Mouse (Mus musculus): ENCODE measurements around the gene Gm10337. TPM values are rescaled to one million over a fixed set of nuclear protein-coding genes. Genes with fewer than 3 reads are reported as not detected.
A peak's percentile ranks its signal among the peaks of the same experiment; 100 is the strongest.

Gene Gm10337
- polyA plus RNA-seq, 1 experiment from 2014 or later: 6.4 TPM

DNA sequence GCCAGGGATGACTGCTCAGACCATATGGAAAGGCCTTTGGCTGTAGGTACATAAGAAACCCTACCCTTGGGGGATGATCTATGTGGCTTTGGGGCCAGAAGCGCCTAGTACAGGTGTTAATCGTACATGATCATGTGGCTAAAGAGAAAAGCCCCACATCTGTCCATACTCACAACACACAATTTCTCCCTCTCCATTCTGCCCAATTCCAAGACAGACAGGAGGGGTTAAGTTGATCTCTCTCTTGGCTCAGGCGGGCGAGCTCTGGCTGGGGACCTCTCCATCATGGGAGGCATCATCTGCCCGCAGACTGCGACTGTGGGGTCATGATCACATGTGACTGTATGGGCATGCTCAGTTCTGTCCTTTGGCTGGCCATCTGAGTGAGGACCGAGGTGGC is 30.4 kb downstream of the Gm10337 start:
- Histone ChIP-seq H3K9ac (replicated peaks) (no peak overlapping the region), H3K27me3 (replicated peaks) (no peaks in the 10 kb centered on the region), H3K9me3 (replicated peaks) (no peaks in the 10 kb centered on the region), H3K36me3 (peaks cover 68% of the 10 kb centered on the region), H3K27ac (replicated peaks) (no peak overlapping the region), H3K4me2 (no peak overlapping the region), H3K4me1 (no peaks in the 10 kb centered on the region), H3K4me3 (replicated peaks) (no peak overlapping the region)
- ATAC-seq (ENCODE audit: low FRiP score): no peak
- WGBS: 94% methylated on average over 7 of the region's 7 CpGs

- Histone ChIP-seq H3K27me3 (replicated peaks) (no peaks in the 10 kb centered on the region), H3K9ac (replicated peaks) (no peak overlapping the region), H3K27ac (replicated peaks) (no peak overlapping the region), H3K36me3 (peaks cover 52% of the 10 kb centered on the region), H3K4me1 (peaks cover 6% of the 10 kb centered on the region; the same call in 1 of the 2 replicates), H3K4me3 (replicated peaks) (no peak overlapping the region), H3K4me2 (no peak overlapping the region), H3K9me3 (replicated peaks) (no peaks in the 10 kb centered on the region)
- WGBS: 92% methylated on average over 4 of the region's 4 CpGs
- ATAC-seq (ENCODE audit: low FRiP score): no peak
Measured at GRCm38 (mm10) chr15:102544801-102545200, 41.3 kb downstream of the Gm10337 start.

GRCm38 (mm10) chr15:102546246-102546645 is 42.7 kb downstream of the Gm10337 start:
- Histone ChIP-seq H3K9ac (replicated peaks) (no peak overlapping the region), H3K27me3 (replicated peaks) (no peaks in the 10 kb centered on the region), H3K36me3 (peaks cover 44% of the 10 kb centered on the region), H3K4me3 (replicated peaks) (no peak overlapping the region), H3K4me2 (no peak overlapping the region), H3K9me3 (replicated peaks) (no peaks in the 10 kb centered on the region), H3K4me1 (peaks cover 6% of the 10 kb centered on the region; the same call in 1 of the 2 replicates), H3K27ac (replicated peaks) (no peak overlapping the region; the same call in 1 of the 2 replicates)
- 84% methylated on average over 3 of the region's 3 CpGs for WGBS
- ATAC-seq (ENCODE audit: low FRiP score): no peak

GRCm38 (mm10) chr15:102546677-102547427 is 43.3 kb downstream of the Gm10337 start:
- Histone ChIP-seq H3K9ac (replicated peaks) (no peak overlapping the region), H3K27ac (replicated peaks) (peak overlapping the region; percentile 58), H3K27me3 (replicated peaks) (no peaks in the 10 kb centered on the region), H3K36me3 (peaks cover 43% of the 10 kb centered on the region), H3K4me1 (peaks cover 6% of the 10 kb centered on the region; the same call in 1 of the 2 replicates), H3K9me3 (replicated peaks) (no peaks in the 10 kb centered on the region), H3K4me2 (no peak overlapping the region), H3K4me3 (replicated peaks) (no peak overlapping the region)
- ATAC-seq (ENCODE audit: low FRiP score): peak; percentile 59; the same call in 1 of the 2 replicates
- WGBS: 73% methylated on average over 3 of the region's 3 CpGs

DNA sequence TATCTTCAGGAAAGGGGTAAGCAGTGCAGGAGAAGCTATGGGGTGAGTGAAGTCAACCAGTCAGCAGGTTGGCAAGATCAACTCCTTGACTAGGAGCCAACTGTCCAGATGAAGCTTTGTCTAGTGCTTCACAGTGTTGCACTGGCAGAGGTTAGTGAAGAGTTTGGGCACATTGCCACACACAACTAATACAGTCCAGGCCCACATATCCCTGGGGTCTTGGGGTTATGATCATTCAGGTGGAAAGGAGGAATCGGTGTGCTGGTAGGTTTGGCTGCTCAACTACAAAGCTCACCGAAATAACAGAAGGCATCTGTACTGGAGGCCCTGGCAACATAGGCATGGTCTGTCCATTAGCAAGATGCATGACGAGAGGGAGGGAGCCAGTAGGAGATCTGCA is 44.0 kb downstream of the Gm10337 start:
- ATAC-seq (ENCODE audit: low FRiP score): no peak; the same call in 1 of the 2 replicates
- peak overlapping the region; percentile 58 for H3K27ac ChIP-seq (replicated peaks)
- peaks cover 43% of the 10 kb centered on the region for H3K36me3 ChIP-seq
- H3K27me3 ChIP-seq (replicated peaks): no peaks in the 10 kb centered on the region
- H3K9me3 ChIP-seq (replicated peaks): no peaks in the 10 kb centered on the region
- H3K4me1 ChIP-seq: peaks cover 6% of the 10 kb centered on the region; the same call in 1 of the 2 replicates
- whole genome bisulfite sequencing: 83% methylated on average over 3 of the region's 3 CpGs
- no peak overlapping the region for H3K4me2 ChIP-seq
- H3K4me3 ChIP-seq (replicated peaks): no peak overlapping the region
- no peak overlapping the region for H3K9ac ChIP-seq (replicated peaks)

DNA sequence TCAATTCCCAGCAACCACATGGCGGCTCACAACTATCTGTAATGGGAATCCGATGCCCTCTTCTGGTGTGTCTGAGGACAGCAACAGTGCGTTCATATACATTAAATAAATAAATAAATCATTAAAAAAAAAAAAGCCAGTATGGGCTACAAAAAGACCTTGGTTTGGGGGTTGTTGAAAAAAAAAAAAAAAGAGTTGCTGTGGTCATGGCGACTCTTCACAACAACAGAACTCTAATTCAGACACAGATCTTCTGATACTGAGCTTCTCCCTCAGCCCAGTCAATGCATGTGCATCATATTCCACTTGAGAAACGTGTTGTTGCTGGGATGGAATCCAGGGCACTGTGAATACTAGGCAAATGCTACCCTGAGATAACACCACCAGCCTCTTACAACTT is 49.1 kb downstream of the Gm10337 start:
- 98% methylated on average over 5 of the region's 5 CpGs for WGBS
- Histone ChIP-seq H3K4me3 (replicated peaks) (no peak overlapping the region), H3K9me3 (replicated peaks) (no peaks in the 10 kb centered on the region), H3K4me1 (no peaks in the 10 kb centered on the region), H3K9ac (replicated peaks) (no peak overlapping the region), H3K27me3 (replicated peaks) (no peaks in the 10 kb centered on the region), H3K4me2 (no peak overlapping the region), H3K36me3 (peaks cover 44% of the 10 kb centered on the region), H3K27ac (replicated peaks) (no peak overlapping the region)
- no peak for ATAC-seq (ENCODE audit: low FRiP score)

Other genes with a start within 250 kb of the Gm10337 start
- gene Rarg, start 246.2 kb upstream of the Gm10337 start, polyA plus RNA-seq (2015; fragmentation: Nextera tagmentation; extraction: Ambion mirVana): 7.8 and 11.9 TPM in 2 replicates
- gene Gm9918, start 233.2 kb upstream of the Gm10337 start, polyA plus RNA-seq (2015; fragmentation: Nextera tagmentation; extraction: Ambion mirVana): 0.09 TPM in 1 of 2 replicates, not detected in the other
- gene Mfsd5, start 224.3 kb upstream of the Gm10337 start, polyA plus RNA-seq (2015; fragmentation: Nextera tagmentation; extraction: Ambion mirVana): 59.5 and 62.7 TPM in 2 replicates
- gene Espl1, start 207.5 kb upstream of the Gm10337 start, polyA plus RNA-seq (2015; fragmentation: Nextera tagmentation; extraction: Ambion mirVana): 2.8 and 6.3 TPM in 2 replicates
- 427 and 485 TPM in 2 replicates for gene Pfdn5, start 177.6 kb upstream of the Gm10337 start, polyA plus RNA-seq (2015; fragmentation: Nextera tagmentation; extraction: Ambion mirVana)
- gene Myg1, start 172.0 kb upstream of the Gm10337 start, polyA plus RNA-seq (2015; fragmentation: Nextera tagmentation; extraction: Ambion mirVana): 83.7 and 96.4 TPM in 2 replicates
- gene Aaas, start 153.0 kb upstream of the Gm10337 start, polyA plus RNA-seq (2015; fragmentation: Nextera tagmentation; extraction: Ambion mirVana): 30.4 and 49.7 TPM in 2 replicates
- 0.88 and 0.95 TPM in 2 replicates for gene Sp7, start 136.5 kb upstream of the Gm10337 start, polyA plus RNA-seq (2015; fragmentation: Nextera tagmentation; extraction: Ambion mirVana)
- 3.0 and 3.9 TPM in 2 replicates for gene Sp1, start 97.6 kb upstream of the Gm10337 start, polyA plus RNA-seq (2015; fragmentation: Nextera tagmentation; extraction: Ambion mirVana)
- 0.83 and 1.1 TPM in 2 replicates for gene Amhr2, start 58.4 kb upstream of the Gm10337 start, polyA plus RNA-seq (2015; fragmentation: Nextera tagmentation; extraction: Ambion mirVana)
- 80.9 and 87.7 TPM in 2 replicates for gene Prr13, start 44.7 kb upstream of the Gm10337 start, polyA plus RNA-seq (2015; fragmentation: Nextera tagmentation; extraction: Ambion mirVana)
- 117 and 143 TPM in 2 replicates for gene Pcbp2, start 33.2 kb upstream of the Gm10337 start, polyA plus RNA-seq (2015; fragmentation: Nextera tagmentation; extraction: Ambion mirVana)
- 49.1 and 57.4 TPM in 2 replicates for gene Map3k12, start 13.3 kb downstream of the Gm10337 start, polyA plus RNA-seq (2015; fragmentation: Nextera tagmentation; extraction: Ambion mirVana)
- gene Tarbp2, start 14.5 kb downstream of the Gm10337 start, polyA plus RNA-seq (2015; fragmentation: Nextera tagmentation; extraction: Ambion mirVana): 93.7 and 98.4 TPM in 2 replicates
- gene Npff, start 21.2 kb downstream of the Gm10337 start, polyA plus RNA-seq (2015; fragmentation: Nextera tagmentation; extraction: Ambion mirVana): 13.9 and 14.0 TPM in 2 replicates
- 0.50 TPM in 1 of 2 replicates, not detected in the other for gene Gm28047, start 121.3 kb downstream of the Gm10337 start, polyA plus RNA-seq (2015; fragmentation: Nextera tagmentation; extraction: Ambion mirVana)
- 16.6 and 19.5 TPM in 2 replicates for gene Atf7, start 121.7 kb downstream of the Gm10337 start, polyA plus RNA-seq (2015; fragmentation: Nextera tagmentation; extraction: Ambion mirVana)
- gene Atp5g2, start 168.6 kb downstream of the Gm10337 start, polyA plus RNA-seq (2015; fragmentation: Nextera tagmentation; extraction: Ambion mirVana): 49.7 and 63.7 TPM in 2 replicates
- 28.3 and 41.6 TPM in 2 replicates for gene Calcoco1, start 218.5 kb downstream of the Gm10337 start, polyA plus RNA-seq (2015; fragmentation: Nextera tagmentation; extraction: Ambion mirVana)